Mouse (Mus musculus) B cell, adult 67 days (primary cell): ENCODE data around the gene 2810408A11Rik. TPM values are rescaled to one million over a fixed set of nuclear protein-coding genes. Genes with fewer than 3 reads are reported as not detected.

Experiments used
- total RNA-seq, 2 experiments: library from RNA; stranded (reverse); gene quantifications; 4 replicates each; pipeline ENCODE4 v1.2.4; 2023

The 2810408A11Rik gene
- 1 to 10 TPM; 2.5 TPM for total RNA-seq

DNA sequence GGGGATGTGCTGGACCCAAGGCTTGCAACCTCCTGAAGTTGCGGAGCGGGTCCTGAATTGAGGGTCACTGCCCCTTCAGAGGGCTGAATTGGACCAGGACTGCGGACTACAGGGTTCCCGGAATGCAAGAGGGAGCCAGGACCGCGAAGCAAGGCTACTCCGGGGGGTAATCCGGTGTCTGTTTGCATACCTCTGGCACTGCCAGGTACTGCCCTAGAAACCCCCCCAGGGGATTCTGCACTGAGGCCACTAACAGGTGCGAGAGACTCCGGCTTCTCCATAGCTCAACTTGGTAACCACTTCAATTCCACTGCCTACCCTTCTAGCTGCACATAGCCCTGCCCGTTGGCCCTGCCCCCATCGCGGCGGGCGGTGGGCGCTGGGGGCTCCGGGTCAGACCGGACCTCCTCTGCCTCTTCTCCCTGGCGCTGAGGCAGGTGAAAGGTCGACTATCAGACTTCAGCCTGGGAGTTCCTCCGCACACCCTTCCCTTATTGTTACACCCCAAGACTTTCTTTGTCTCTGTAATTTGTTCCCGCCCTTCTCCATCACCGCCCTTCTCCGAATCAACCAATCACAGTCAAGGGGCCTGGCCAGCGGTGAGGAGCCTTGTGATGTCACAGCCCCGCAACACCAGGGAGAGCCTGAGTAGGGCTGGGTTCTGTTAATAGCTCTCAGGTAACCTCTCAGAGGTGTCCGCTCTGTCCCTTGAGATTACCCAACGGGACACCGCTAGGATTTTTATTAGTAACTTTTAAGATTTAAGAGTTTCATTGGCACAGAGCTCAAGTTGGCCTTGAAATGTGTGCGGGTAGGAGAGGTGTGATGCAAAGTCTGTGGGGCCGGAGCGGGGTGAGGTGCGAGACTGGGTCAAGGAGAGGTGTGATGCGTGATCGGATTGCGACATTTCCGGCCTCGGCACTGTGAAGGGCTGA is at the start of gene 2810408A11Rik, which contains the start of gene Neurl4:
Gene 2810408A11Rik, minus strand, starts transcription at position 517 of the 935 bp plus-strand sequence.
Gene Neurl4, plus strand, starts transcription at position 602 of the 935 bp plus-strand sequence.

DNA sequence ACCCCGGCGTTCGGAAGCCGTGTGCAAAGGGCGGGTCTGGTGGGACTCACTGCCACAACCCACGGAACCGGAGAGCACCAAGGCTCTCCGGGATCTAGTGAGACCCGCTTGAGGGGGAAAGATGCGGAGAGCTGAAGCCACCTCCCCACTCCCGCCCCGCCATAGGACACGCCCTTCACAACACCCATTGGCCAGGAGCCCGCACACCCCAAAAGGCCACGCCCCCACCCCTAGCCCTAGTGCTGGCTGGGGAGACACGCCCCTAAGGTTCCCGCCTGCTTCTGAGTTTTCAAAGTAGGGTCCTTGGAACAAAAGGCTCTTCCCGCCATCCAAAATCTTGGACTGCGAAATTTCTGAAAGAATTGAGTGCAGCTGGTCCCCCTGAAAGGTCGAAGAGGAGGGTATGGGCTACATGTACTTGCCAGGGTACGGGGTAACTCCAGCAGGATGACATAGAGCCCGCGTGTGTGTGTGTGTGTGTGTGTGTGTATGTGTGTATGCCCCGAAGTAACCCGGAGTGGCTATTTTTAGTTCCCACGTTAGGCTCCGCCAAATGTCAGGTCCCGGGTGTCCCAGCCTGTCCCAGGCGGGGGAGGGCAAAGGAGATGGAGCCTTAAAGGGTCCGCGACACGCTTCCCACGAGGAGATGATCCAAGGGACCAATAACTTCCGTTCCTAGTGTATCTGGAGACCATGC is 47.4 kb upstream of the 2810408A11Rik start, which contains the start of gene Slc2a4:
Gene Slc2a4, minus strand, starts transcription at position 123 of the 697 bp plus-strand sequence.

DNA sequence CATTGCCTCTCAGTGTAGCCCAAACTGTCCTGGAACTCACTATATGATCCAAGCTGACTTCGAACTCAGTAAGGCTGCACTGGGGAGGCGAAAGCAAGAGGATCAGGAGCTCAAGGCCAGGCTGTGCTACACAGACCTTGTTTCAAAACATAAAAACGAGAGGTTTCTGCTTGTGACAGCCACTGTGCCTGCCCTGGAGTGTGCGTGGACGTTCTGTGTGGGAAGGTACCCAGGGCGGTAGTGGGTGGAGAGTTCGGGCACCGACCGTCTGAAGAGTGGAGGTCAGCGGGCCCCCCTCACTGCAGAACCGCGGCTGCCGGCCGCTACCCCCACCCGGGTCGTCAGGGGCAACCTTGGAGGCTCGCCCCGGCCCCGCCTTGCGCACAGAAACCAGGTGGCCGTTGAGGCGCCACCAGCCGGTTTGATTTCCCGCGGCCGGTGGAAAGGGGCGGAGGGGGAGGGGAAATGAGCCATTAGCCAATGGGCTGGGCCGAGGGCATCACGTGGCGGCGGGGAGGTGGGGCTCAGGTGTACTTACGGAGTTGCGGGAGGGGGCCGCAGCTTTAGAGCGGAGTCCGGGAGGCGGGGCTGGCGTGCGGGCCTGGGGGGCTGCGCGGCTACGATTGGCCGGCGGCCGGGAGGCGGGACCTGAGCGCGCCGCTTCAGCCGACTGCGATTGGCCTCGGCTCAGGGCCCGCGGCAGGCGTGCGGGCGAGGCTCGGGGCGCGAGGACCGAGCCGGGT is 34.5 kb upstream of the 2810408A11Rik start, which contains the start of gene Ybx2:
Gene Ybx2, plus strand, starts transcription at position 660 of the 743 bp plus-strand sequence.

DNA sequence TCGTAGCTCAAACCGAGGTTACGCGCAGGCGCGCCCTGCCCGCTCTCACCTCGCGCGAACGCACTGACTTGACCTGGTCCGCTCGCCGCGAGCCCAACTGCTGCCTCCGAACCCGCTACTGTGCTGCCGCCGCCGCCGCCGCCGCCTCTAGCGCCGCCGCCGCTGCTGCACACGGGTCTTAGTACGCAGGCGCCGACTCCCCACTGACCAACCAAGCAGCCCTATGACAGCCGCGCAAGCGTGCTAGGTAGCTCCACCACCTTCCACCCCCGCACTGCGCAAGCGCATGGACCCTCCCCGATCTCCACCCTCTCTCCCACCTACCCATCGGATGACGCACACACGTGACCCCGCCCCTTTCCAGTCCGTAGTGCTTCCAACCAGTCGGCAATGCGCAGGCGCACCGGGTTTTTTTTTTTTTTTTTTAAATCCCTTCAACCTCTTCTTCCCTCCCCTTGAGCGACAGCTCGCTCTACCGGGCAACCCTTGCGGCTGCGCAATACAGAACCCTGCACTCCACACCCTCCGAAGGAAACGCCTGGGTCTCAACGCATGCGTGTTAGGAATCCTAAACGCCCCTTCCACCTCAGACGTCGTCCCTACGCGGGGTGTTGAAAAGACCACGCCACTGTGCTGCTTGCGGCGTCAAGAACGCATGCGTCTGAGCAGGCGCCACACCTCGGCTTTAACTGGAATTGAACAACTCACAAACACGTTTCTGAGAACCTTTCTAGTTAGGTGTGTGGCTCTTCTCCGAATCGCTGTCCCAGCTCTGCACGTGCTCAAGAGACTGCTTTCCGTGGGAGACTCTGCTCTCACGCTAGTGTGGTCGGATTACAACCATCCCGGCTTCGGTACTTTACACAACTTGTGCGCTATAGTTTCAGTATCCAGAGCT is 20.6 kb upstream of the 2810408A11Rik start, which contains the start of gene Eif5a:
Gene Eif5a, minus strand, starts transcription at position 845 of the 898 bp plus-strand sequence.

DNA sequence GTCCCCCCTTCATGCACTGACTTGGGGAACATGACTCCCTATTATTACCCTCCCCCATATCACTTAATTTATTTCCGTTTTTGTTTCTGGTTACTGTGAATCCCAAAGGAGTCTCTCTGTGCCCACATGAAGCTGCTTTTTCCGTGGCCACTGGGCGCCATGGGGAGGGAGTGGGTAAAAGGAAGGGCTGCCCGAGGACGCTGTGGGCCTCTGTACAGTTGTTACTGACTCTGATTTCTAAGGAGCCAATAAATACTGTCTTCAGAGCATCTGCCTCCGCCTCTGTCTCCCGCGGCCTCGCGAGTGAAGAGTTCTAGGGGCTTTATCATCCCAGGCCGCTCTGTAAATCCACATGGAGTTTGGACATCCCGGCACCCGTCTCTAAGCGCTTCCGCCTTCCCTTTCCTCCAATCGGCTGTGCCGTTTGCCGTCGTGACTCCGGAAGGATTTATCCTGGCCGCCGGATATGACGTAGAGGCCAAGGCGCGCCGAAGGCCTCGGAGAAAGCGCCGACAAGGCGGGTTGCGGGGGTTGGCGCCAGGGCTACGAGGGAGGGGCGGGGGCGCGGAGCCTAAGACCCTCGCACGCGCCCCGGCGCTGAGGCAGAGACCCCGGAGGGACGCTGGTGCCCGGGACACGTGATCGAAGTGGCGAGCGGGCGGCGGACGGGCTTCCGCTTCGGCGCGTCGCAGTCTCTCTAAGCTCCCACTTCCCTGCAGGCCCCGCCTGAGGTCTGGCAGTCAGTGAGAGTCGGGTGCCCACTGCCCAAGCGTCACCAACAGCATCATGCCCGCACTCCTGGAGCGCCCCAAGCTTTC is 13.0 kb upstream of the 2810408A11Rik start, which contains the start of gene Gps2:
Gene Gps2, plus strand, starts transcription at position 335 of the 818 bp plus-strand sequence.

DNA sequence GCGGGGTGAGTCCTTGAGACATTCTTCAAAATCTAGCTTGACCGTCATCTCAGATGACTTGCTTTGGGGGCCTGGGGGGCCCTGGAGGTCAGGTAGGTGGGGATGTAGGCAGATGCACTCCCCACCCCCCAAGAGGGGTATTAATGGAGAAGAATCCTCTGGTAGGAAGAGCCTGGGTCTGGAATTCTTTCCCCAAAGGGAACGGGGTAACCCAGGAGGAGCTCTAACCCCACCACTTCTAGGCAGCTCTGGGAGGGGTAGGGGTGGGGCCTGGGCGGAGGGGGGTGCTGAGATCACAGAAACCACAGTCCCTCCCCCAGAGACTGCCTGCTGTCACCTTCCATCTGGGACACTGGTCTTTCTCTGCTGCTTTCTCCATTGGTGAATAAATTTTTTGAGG is 5.5 kb downstream of the 2810408A11Rik start, which contains the start of gene Acap1:
Gene Acap1, minus strand, starts transcription at position 249 of the 400 bp plus-strand sequence.

DNA sequence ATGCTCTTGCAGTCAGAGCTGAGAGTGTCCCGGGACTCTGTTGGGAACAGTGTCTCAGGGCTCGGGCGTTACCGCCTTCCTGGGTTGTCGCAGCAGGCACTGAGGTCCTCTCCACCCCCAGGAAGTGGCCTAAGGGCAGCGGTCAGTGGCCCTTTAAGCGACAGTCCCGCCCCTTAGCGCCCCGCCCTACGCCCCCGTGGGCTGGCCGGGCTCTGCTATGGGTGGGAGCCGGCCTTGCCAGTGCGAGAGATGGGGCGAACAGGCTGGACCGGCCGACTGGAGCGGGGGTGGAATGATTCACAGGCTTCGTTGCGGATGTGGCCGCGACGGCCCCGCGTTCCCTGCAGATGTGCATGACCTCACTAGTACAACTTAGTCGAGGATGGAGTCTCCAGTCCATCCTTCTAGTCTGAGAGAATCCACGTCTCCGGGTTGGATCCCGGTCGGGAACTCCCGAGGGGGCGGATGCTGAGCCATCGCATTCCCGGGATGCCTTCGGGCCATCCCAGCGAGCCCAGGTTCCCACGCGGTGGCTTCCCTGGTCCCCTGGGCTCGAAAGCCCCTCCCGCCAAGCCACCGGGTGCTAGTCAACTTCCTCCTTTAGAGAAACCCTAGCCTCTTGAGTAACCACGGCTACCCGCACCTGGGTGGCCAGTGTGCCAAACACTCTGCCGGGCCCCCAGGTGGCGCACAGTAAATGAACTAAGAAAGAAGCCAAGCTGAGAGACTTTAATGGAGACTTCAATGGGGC is 19.8 kb downstream of the 2810408A11Rik start, which contains the start of gene Kctd11:
Gene Kctd11, minus strand, starts transcription at position 554 of the 751 bp plus-strand sequence.

DNA sequence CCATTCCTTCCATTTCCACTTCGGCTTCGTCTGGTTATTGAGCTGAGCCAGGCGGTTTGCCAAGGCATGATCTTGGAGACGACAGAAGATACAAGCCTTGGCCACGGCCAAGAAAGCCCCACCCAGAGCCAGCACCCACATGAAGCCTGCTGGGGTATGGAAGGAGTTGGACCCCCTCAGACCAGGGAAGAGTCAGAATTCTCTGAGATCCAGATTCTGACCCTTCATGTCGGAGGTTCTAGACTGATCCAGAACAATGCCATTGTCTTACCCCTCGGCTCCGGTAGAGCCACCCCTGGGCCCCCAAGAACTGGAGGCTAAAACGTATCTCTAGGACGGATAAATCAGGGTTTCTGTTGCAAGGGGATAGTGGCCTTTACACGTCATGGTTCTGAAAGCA is 22.9 kb downstream of the 2810408A11Rik start, which contains the start of gene Tmem95:
Gene Tmem95, minus strand, starts transcription at position 141 of the 400 bp plus-strand sequence.

DNA sequence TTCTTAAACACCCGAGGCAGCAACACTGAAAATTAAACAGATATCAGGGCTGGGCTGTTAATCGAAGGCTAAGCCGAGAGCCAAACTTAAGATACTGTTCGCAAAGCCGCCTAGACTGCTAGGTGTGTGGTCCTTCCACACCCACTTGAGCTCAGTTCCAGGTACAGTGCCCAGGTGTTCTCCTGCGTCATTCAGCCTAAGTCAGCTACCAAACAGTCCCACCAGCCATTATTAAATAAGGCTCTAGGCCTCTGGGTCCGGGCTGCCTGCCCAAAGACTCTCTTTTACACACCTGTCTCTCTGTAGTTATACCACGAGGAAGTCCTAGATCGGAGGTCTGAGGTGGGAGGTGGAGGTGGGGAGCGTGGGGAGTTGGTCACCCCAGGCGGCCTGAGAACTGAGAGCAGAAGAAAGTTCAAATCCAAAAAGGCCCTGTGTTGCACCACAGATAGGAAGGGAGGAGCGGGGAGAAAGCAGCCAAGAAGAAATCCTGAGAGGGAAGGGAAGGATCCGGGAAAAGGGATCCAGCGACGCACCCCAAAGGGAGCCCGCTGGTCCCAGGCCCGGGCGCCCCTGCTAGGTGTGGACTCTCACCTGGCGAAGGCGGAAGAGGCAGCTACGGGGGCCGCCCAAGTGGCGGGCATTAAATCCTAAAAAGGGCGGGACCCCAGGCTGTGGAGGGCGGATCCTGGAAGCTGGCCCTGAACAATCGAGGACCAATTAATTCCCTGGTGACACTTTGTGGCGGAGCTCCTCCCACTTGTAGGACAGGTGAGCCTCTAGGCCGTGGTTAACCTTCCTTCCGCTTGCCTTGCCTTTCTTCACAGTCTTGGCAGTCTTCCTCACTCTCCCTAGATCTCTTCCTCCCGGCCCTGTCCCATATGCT is 42.4 kb downstream of the 2810408A11Rik start, which contains the start of gene Tnk1:
Gene Tnk1, minus strand, starts transcription at position 618 of the 886 bp plus-strand sequence.

Other genes starting within 250 kb of the 2810408A11Rik start
- under 1 TPM in 1 of 2 experiments, not detected in 1; 0.92 TPM for gene Sox15, start 245.7 kb downstream of the 2810408A11Rik start, total RNA-seq
- gene Mpdu1, start 238.3 kb downstream of the 2810408A11Rik start, total RNA-seq, result 10 to 100 TPM; 60.2 to 64.5 TPM
- 10 to 100 TPM in 1 of 2 experiments, 1 to 10 TPM in 1; 7.9 to 12.1 TPM for gene Cd68, start 234.8 kb downstream of the 2810408A11Rik start, total RNA-seq
- gene Eif4a1, start 228.6 kb downstream of the 2810408A11Rik start, total RNA-seq, result 100 to 1,000 TPM; 720 to 780 TPM
- gene Senp3, start 218.9 kb downstream of the 2810408A11Rik start, total RNA-seq, result 100 to 1,000 TPM; 134 to 139 TPM
- gene Tnfsf13, start 215.2 kb downstream of the 2810408A11Rik start, total RNA-seq, result not detected
- gene Tnfsf12, start 205.1 kb downstream of the 2810408A11Rik start, total RNA-seq, result not detected
- gene Tnfsfm13, start 204.9 kb downstream of the 2810408A11Rik start, total RNA-seq, result not detected
- gene Polr2a, start 142.3 kb downstream of the 2810408A11Rik start, total RNA-seq, result 100 to 1,000 TPM; 254 to 255 TPM
- gene Slc35g3, start 139.0 kb downstream of the 2810408A11Rik start, total RNA-seq, result not detected
- 10 to 100 TPM; 61.0 to 64.9 TPM for gene Zbtb4, start 135.1 kb downstream of the 2810408A11Rik start, total RNA-seq
- 10 to 100 TPM; 10.5 to 13.5 TPM for gene Chrnb1, start 105.0 kb downstream of the 2810408A11Rik start, total RNA-seq
- gene Fgf11, start 99.1 kb downstream of the 2810408A11Rik start, total RNA-seq, result under 1 TPM in 1 of 2 experiments, not detected in 1; 0.44 TPM
- gene Tmem102, start 95.4 kb downstream of the 2810408A11Rik start, total RNA-seq, result not detected
- gene Gm39566, start 85.7 kb downstream of the 2810408A11Rik start, total RNA-seq, result not detected
- gene Spem2, start 82.5 kb downstream of the 2810408A11Rik start, total RNA-seq, result not detected
- gene Spem1, start 78.8 kb downstream of the 2810408A11Rik start, total RNA-seq, result not detected
- under 1 TPM; 0.12 to 0.41 TPM for gene Nlgn2, start 63.2 kb downstream of the 2810408A11Rik start, total RNA-seq
- gene Tmem256, start 62.5 kb downstream of the 2810408A11Rik start, total RNA-seq, result 10 to 100 TPM; 27.0 to 38.9 TPM
- 10 to 100 TPM; 10.4 to 14.7 TPM for gene Plscr3, start 54.6 kb downstream of the 2810408A11Rik start, total RNA-seq
- gene Tnk1, start 42.3 kb downstream of the 2810408A11Rik start, total RNA-seq, result not detected
- gene Tmem95, start 23.0 kb downstream of the 2810408A11Rik start, total RNA-seq, result not detected
- 1 to 10 TPM; 2.7 to 3.2 TPM for gene Kctd11, start 19.6 kb downstream of the 2810408A11Rik start, total RNA-seq
- gene Acap1, start 5.4 kb downstream of the 2810408A11Rik start, total RNA-seq, result 100 to 1,000 TPM; 518 to 555 TPM
- 10 to 100 TPM; 76.0 to 83.3 TPM for gene Neurl4, start 85 bp upstream of the 2810408A11Rik start, total RNA-seq
- 100 to 1,000 TPM; 148 to 150 TPM for gene Gps2, start 12.9 kb upstream of the 2810408A11Rik start, total RNA-seq
- gene Eif5a, start 21.0 kb upstream of the 2810408A11Rik start, total RNA-seq, result 100 to 1,000 TPM; 355 to 387 TPM
- gene Ybx2, start 34.8 kb upstream of the 2810408A11Rik start, total RNA-seq, result not detected
- not detected for gene Slc2a4, start 47.2 kb upstream of the 2810408A11Rik start, total RNA-seq
- not detected for gene Cldn7, start 63.8 kb upstream of the 2810408A11Rik start, total RNA-seq
- 100 to 1,000 TPM; 111 to 123 TPM for gene Ctdnep1, start 80.2 kb upstream of the 2810408A11Rik start, total RNA-seq
- 10 to 100 TPM; 38.4 to 50.9 TPM for gene Elp5, start 81.5 kb upstream of the 2810408A11Rik start, total RNA-seq
- 100 to 1,000 TPM; 291 to 311 TPM for gene Gabarap, start 90.2 kb upstream of the 2810408A11Rik start, total RNA-seq
- gene Phf23, start 94.8 kb upstream of the 2810408A11Rik start, total RNA-seq, result 10 to 100 TPM; 59.7 to 74.6 TPM
- 10 to 100 TPM; 47.8 to 61.1 TPM for gene Dvl2, start 99.6 kb upstream of the 2810408A11Rik start, total RNA-seq
- 10 to 100 TPM; 58.2 to 58.6 TPM for gene Acadvl, start 114.4 kb upstream of the 2810408A11Rik start, total RNA-seq
- 1 to 10 TPM; 1.9 to 4.5 TPM for gene Dlg4, start 116.0 kb upstream of the 2810408A11Rik start, total RNA-seq
- not detected for gene Asgr1, start 153.1 kb upstream of the 2810408A11Rik start, total RNA-seq
- not detected for gene Asgr2, start 191.7 kb upstream of the 2810408A11Rik start, total RNA-seq
- gene Mgl2, start 229.3 kb upstream of the 2810408A11Rik start, total RNA-seq, result not detected